Mouse (Mus musculus): ENCODE data around the gene Ercc6l. TPM values are rescaled to one million over a fixed set of nuclear protein-coding genes. Genes with fewer than 3 reads are reported as not detected.
"Not testable (repeated sequence)": the region's sequence is repeated elsewhere in the genome, so short reads cannot be mapped to it uniquely, and the experiment has no call there.

Gene Ercc6l
- polyA plus RNA-seq, 1 experiment from 2014 or later, result 10.0 TPM

- Histone ChIP-seq H3K27ac (no peak overlapping the region), H3K4me3 (no peak overlapping the region), H3K27me3 (peaks cover 9% of the 10 kb centered on the region; the same call in 1 of the 2 replicates), H3K9me3 (no peaks in the 10 kb centered on the region), H3K9ac (no peak overlapping the region), H3K4me2 (no peak overlapping the region), H3K36me3 (no peaks in the 10 kb centered on the region), H3K4me1 (no peaks in the 10 kb centered on the region)
- ATAC-seq (ENCODE audit: insufficient number of reproducible peaks, low FRiP score, low TSS enrichment, low read depth), result no peak
- 45% methylated on average over 5 of the region's 5 CpGs for WGBS
Measured at GRCm38 (mm10) chrX:102166521-102166920, 9.6 kb upstream of the Ercc6l start.

GRCm38 (mm10) chrX:102163529-102163928 lies 6.6 kb upstream of the Ercc6l start:
- Histone ChIP-seq H3K27me3 (peaks cover 9% of the 10 kb centered on the region; the same call in 1 of the 2 replicates), H3K9ac (no peak overlapping the region), H3K9me3 (no peaks in the 10 kb centered on the region), H3K4me3 (no peak overlapping the region), H3K4me2 (no peak overlapping the region), H3K36me3 (no peaks in the 10 kb centered on the region), H3K27ac (no peak overlapping the region), H3K4me1 (no peaks in the 10 kb centered on the region)
- ATAC-seq (ENCODE audit: insufficient number of reproducible peaks, low FRiP score, low TSS enrichment, low read depth), result 0 out of 2 replicates have a peak, but pooled peaks have one; percentile 10
- WGBS, result 65% methylated on average over 4 of the region's 4 CpGs

- Histone ChIP-seq H3K9ac (no peak overlapping the region), H3K36me3 (no peaks in the 10 kb centered on the region), H3K27me3 (peaks cover 9% of the 10 kb centered on the region; the same call in 1 of the 2 replicates), H3K4me2 (no peak overlapping the region), H3K4me1 (no peaks in the 10 kb centered on the region), H3K4me3 (no peak overlapping the region), H3K27ac (no peak overlapping the region), H3K9me3 (no peaks in the 10 kb centered on the region)
- WGBS, result 51% methylated on average over 2 of the region's 2 CpGs
- ATAC-seq (ENCODE audit: insufficient number of reproducible peaks, low FRiP score, low TSS enrichment, low read depth), result 0 out of 2 replicates have a peak, but pooled peaks have one; percentile 14
Measured at GRCm38 (mm10) chrX:102163096-102163495, 6.2 kb upstream of the Ercc6l start.

GRCm38 (mm10) chrX:102160528-102160927 lies 3.6 kb upstream of the Ercc6l start:
- ATAC-seq (ENCODE audit: insufficient number of reproducible peaks, low FRiP score, low TSS enrichment, low read depth), result no peak
- H3K9me3 ChIP-seq, result no peaks in the 10 kb centered on the region
- WGBS, result 52% methylated on average over 2 of the region's 2 CpGs
- no peak overlapping the region for H3K4me2 ChIP-seq
- H3K4me1 ChIP-seq, result no peaks in the 10 kb centered on the region
- no peak overlapping the region for H3K4me3 ChIP-seq
- H3K36me3 ChIP-seq, result no peaks in the 10 kb centered on the region
- H3K27ac ChIP-seq, result no peak overlapping the region
- no peak overlapping the region for H3K9ac ChIP-seq
- no peaks in the 10 kb centered on the region for H3K27me3 ChIP-seq

GRCm38 (mm10) chrX:102159778-102160177 lies 2.9 kb upstream of the Ercc6l start:
- Histone ChIP-seq H3K27ac (no peak overlapping the region), H3K36me3 (no peaks in the 10 kb centered on the region), H3K4me3 (no peak overlapping the region), H3K9me3 (no peaks in the 10 kb centered on the region), H3K27me3 (no peaks in the 10 kb centered on the region), H3K9ac (no peak overlapping the region), H3K4me1 (no peaks in the 10 kb centered on the region), H3K4me2 (no peak overlapping the region)
- ATAC-seq (ENCODE audit: insufficient number of reproducible peaks, low FRiP score, low TSS enrichment, low read depth), result no peak
- WGBS, result 44% methylated on average over 2 of the region's 2 CpGs

- WGBS, result 46% methylated on average over 5 of the region's 5 CpGs
- ATAC-seq (ENCODE audit: insufficient number of reproducible peaks, low FRiP score, low TSS enrichment, low read depth), result no peak
- Histone ChIP-seq H3K9ac (no peak overlapping the region), H3K27me3 (no peaks in the 10 kb centered on the region), H3K9me3 (no peaks in the 10 kb centered on the region), H3K4me3 (peak overlapping the region; percentile 52), H3K36me3 (no peaks in the 10 kb centered on the region), H3K4me1 (no peaks in the 10 kb centered on the region), H3K4me2 (peak overlapping the region; percentile 38), H3K27ac (peak overlapping the region; percentile 74; the same call in 1 of the 2 replicates)
Measured at GRCm38 (mm10) chrX:102157423-102157791, 516 bp upstream of the Ercc6l start.

GRCm38 (mm10) chrX:102141157-102141556 lies 15.7 kb downstream of the Ercc6l start:
- no peak overlapping the region for H3K4me2 ChIP-seq
- no peak overlapping the region for H3K9ac ChIP-seq
- no peaks in the 10 kb centered on the region for H3K4me1 ChIP-seq
- no peak for ATAC-seq (ENCODE audit: insufficient number of reproducible peaks, low FRiP score, low TSS enrichment, low read depth)
- H3K9me3 ChIP-seq, result no peaks in the 10 kb centered on the region
- no peak overlapping the region for H3K4me3 ChIP-seq
- peaks cover 4% of the 10 kb centered on the region; the same call in 1 of the 2 replicates for H3K27me3 ChIP-seq
- no peak overlapping the region for H3K27ac ChIP-seq
- WGBS, result 88% methylated on average over 1 of the region's 1 CpGs
- peaks cover 5% of the 10 kb centered on the region; the same call in 1 of the 2 replicates for H3K36me3 ChIP-seq

- 0 out of 2 replicates have a peak, but pooled peaks cover 3% of the 10 kb centered on the region for H3K27me3 ChIP-seq
- no peak overlapping the region for H3K4me2 ChIP-seq
- 78% methylated on average over 2 of the region's 2 CpGs for WGBS
- no peak overlapping the region for H3K4me3 ChIP-seq
- peaks cover 8% of the 10 kb centered on the region; the same call in 1 of the 2 replicates for H3K36me3 ChIP-seq
- no peaks in the 10 kb centered on the region for H3K9me3 ChIP-seq
- 0 out of 2 replicates have a peak, but pooled peaks cover 2% of the 10 kb centered on the region for H3K4me1 ChIP-seq
- H3K9ac ChIP-seq, result no peak overlapping the region
- H3K27ac ChIP-seq, result no peak overlapping the region
- ATAC-seq (ENCODE audit: insufficient number of reproducible peaks, low FRiP score, low TSS enrichment, low read depth), result no peak
Measured at GRCm38 (mm10) chrX:102121321-102121720, 35.6 kb downstream of the Ercc6l start.

GRCm38 (mm10) chrX:102119042-102119864 lies 37.6 kb downstream of the Ercc6l start, which contains the start of gene Pin4:
Gene Pin4, plus strand, starts transcription at chrX:102119447.
- Histone ChIP-seq H3K27ac (peak within 1 kb of the TSS; percentile 27; the same call in 1 of the 2 replicates), H3K9ac (peak within 1 kb of the TSS; percentile 44), H3K4me1 (0 out of 2 replicates have a peak, but pooled peaks cover 2% of the 10 kb centered on the region), H3K4me3 (peak within 1 kb of the TSS; percentile 58), H3K4me2 (peak within 1 kb of the TSS; percentile 49), H3K27me3 (0 out of 2 replicates have a peak, but pooled peaks cover 9% of the 10 kb centered on the region), H3K36me3 (peaks cover 5% of the 10 kb centered on the region; the same call in 1 of the 2 replicates), H3K9me3 (no peaks in the 10 kb centered on the region)
- ATAC-seq (ENCODE audit: insufficient number of reproducible peaks, low FRiP score, low TSS enrichment, low read depth), result peak; percentile 98
- 17% methylated on average over 30 of the region's 30 CpGs for WGBS

GRCm38 (mm10) chrX:102115676-102116075 lies 41.2 kb downstream of the Ercc6l start:
- Histone ChIP-seq H3K4me1 (0 out of 2 replicates have a peak, but pooled peaks cover 2% of the 10 kb centered on the region), H3K9me3 (no peaks in the 10 kb centered on the region), H3K27ac (no peak overlapping the region), H3K4me2 (no peak overlapping the region), H3K36me3 (no peaks in the 10 kb centered on the region), H3K27me3 (0 out of 2 replicates have a peak, but pooled peaks cover 12% of the 10 kb centered on the region), H3K4me3 (no peak overlapping the region), H3K9ac (no peak overlapping the region)
- no peak for ATAC-seq (ENCODE audit: insufficient number of reproducible peaks, low FRiP score, low TSS enrichment, low read depth)
- 47% methylated on average over 4 of the region's 4 CpGs for WGBS

GRCm38 (mm10) chrX:102109349-102109748 lies 47.5 kb downstream of the Ercc6l start:
- H3K27me3 ChIP-seq; H3K9ac ChIP-seq; H3K9me3 ChIP-seq; H3K4me3 ChIP-seq; H3K4me2 ChIP-seq; H3K27ac ChIP-seq; H3K36me3 ChIP-seq; ATAC-seq (ENCODE audit: insufficient number of reproducible peaks, low FRiP score, low TSS enrichment, low read depth); H3K4me1 ChIP-seq: not testable (repeated sequence)
- 72% methylated on average over 5 of the region's 5 CpGs for WGBS

- not testable (repeated sequence) for H3K9ac ChIP-seq; H3K4me1 ChIP-seq; H3K36me3 ChIP-seq; H3K27me3 ChIP-seq; ATAC-seq (ENCODE audit: insufficient number of reproducible peaks, low FRiP score, low TSS enrichment, low read depth); H3K4me2 ChIP-seq; H3K27ac ChIP-seq; H3K4me3 ChIP-seq; H3K9me3 ChIP-seq
- WGBS, result 69% methylated on average over 2 of the region's 2 CpGs
Measured at GRCm38 (mm10) chrX:102103830-102104229, 53.1 kb downstream of the Ercc6l start.

All from limb, embryonic 15.5 days (tissue).